Mouse (Mus musculus): ENCODE measurements around the gene Galnt17.

Gene Galnt17

DNA sequence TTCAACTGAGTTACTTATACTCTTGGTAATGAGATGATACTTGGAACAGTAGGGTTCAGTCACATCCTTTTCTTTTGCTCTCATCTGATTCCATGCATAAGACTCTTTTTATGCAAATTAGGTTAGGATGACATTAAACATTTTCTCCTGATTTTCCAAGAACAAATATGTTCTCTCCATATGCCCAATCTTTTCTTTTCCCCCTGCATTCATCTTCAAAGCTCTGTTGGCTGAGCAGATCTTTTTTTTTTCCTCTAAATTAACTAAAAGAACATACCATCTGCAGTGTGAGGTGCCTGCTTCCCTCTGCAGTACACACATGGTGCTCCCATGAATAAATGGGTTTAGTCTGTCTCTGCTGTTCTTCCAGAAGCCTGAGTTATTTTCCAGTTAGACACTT is 173.5 kb downstream of the Galnt17 start:
- peak in 1 of 2 experiments; percentile 49 for DNase-seq (ENCODE audit: low spot score in 2 of 2)

GRCm38 (mm10) chr5:131120296-131120840 is 187.9 kb downstream of the Galnt17 start:
- no peak for DNase-seq (ENCODE audit: low spot score in 2 of 2)

GRCm38 (mm10) chr5:131119896-131120295 is 188.4 kb downstream of the Galnt17 start:
- DNase-seq (ENCODE audit: low spot score in 2 of 2): no peak

DNA sequence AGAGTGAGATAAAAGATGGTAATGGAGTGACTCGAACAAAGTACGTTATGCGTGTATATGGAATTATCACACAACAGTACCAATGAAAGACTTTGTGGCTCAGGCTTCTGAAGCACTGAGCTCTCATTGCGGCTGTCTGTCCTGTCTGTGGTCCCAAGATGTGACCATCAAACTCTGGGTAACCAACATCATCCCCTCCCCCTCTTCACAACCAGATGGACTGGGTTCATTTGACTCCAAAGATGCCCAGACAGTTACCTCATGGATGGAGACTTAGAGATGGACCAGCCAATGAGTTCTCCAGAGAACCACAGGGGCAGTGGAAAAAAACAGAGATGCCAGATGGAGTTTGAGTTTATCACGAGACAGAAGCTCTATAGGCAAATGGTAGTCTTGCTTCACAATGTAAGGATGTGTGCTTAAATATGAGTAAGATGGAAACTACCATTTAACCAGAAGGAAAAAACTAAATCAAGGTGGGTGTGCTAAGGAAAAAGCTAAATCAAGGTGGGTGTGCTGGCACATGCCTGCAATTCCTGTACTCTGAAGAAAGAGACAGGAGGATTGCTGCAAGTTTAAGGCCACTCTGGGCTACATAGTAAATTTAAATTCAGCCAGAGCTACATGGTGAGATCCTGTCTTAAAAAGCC is 190.8 kb downstream of the Galnt17 start:
- DNase-seq (ENCODE audit: low spot score in 2 of 2): peak in 1 of 2 experiments; percentile 37

DNA sequence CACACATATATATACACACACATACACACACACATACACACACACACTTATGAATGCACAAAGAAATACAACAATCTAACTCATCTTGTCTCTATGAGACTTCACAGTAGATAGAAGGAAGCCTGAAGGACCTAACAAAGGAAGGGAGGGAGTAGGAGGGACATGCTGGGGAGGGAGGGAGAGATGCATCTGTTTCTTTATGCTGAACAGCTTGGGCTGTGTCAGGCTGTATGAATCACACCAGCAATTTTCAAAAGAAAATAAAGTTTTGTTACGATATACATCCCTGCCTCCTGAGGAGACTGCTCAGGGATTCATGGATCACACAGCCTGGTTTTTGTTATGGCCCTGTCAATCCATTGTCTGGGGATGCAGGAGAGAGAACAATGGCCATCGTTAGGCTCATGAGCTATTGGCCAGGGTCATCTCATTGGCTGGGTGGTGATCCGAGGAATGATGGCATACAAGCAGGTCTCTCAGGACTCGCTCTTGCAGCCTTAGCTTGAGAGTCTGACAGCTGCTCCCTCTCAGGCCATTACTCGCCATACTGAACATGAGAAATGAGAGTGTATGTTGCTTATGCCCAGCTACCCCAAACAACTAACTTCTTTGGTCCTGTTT is 194.3 kb downstream of the Galnt17 start:
- DNase-seq (ENCODE audit: low spot score in 2 of 2): peak; percentile 15 to 55

GRCm38 (mm10) chr5:131107188-131107587 is 201.1 kb downstream of the Galnt17 start:
- DNase-seq (ENCODE audit: low spot score in 2 of 2): no peak

- no peak for DNase-seq (ENCODE audit: low spot score in 2 of 2)
Observed at GRCm38 (mm10) chr5:131096824-131097223, 211.5 kb downstream of the Galnt17 start.

DNA sequence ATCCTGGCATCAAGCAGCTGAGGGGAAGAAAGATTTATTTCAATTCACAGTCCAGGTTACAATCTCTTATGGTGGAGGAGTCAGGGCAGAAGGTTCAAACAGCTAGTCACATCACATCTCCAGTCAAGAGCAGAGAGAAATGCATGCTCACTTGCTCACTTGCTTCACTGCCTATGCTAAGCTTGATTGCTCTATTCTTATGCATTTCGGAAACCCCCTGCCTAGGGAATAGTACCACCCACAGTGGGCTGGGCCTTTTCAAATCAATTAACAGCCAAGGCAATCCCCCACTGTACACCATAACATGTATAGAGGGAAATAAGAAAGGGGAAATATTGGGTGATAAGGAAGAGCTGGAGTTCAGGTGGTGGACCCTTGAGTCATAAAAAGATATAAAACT is 212.7 kb downstream of the Galnt17 start:
- no peak for DNase-seq (ENCODE audit: low spot score in 2 of 2)

DNA sequence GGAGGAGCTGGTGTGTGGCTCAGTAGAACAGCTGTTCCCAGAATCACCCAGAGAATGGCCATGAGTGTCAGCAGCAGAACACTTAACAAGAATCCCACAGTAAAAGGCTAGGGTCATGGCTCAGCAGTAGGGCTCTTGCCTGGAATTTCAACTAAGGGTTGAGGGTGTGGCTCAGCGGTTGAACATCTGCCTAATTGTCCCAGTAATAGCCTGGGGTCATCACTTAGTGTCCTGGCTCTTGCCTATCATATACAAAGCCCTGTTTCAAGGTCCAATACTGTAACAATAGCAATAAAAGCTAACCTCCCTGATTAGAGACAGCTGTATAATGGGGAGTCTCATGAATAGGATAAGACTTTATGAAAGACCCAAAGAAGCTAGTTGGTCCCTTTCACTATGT is 213.5 kb downstream of the Galnt17 start:
- DNase-seq (ENCODE audit: low spot score in 2 of 2): no peak

GRCm38 (mm10) chr5:131094138-131094537 is 214.2 kb downstream of the Galnt17 start:
- no peak for DNase-seq (ENCODE audit: low spot score in 2 of 2)

GRCm38 (mm10) chr5:131089876-131090275 is 218.4 kb downstream of the Galnt17 start:
- DNase-seq (ENCODE audit: low spot score in 2 of 2): peak; percentile 58 to 60

DNA sequence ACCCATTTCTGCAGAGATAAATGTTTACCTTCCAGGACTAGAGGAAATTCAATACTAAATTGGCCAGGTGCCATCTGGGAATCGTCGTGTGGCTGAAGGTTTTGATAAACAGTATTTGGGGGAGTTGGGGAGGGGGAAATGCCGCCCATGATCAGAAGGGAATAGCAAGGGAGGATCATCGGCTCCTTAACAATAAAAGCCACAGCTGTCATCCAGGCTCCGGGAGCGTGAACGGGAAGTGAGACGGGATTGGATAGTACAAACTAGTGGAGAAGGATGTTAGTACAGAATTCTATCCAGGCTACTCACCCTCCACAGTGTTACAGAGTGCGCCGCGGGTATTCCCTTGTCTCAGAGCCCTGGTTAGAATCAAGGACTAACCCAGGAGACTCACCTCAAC is 219.4 kb downstream of the Galnt17 start:
- DNase-seq (ENCODE audit: low spot score in 2 of 2): no peak

DNA sequence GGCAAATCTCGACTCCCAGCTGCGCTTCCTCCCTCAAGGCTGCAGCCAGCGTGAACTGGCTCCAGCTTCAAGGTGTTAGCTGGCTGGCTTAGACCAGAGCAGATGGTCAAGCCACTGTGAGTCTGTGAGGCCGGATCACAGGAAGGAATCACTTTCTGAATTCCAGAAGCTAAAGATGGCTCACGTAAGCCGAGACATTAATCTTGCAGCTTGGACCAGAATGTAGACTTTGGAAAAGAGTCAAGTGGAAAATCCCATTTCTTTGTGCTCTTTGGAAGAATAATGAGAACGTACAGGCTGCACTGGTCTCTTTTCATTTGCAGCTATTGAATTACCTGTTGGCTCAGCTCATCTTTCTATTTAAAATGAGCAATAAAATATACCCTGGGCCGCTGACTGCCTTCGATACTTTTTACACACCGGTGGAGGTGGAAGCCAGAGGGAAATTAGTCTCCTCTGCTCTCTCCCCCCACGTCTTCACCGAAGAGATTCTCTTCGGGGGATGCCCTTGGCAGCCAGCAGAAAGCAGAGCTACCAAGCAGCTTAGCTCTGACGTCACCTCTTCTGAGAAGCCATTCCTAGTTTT is 225.1 kb downstream of the Galnt17 start:
- peak; percentile 18 to 20 for DNase-seq (ENCODE audit: low spot score in 2 of 2)

GRCm38 (mm10) chr5:131077682-131078081 is 230.6 kb downstream of the Galnt17 start:
- DNase-seq (ENCODE audit: low spot score in 2 of 2): no peak

DNA sequence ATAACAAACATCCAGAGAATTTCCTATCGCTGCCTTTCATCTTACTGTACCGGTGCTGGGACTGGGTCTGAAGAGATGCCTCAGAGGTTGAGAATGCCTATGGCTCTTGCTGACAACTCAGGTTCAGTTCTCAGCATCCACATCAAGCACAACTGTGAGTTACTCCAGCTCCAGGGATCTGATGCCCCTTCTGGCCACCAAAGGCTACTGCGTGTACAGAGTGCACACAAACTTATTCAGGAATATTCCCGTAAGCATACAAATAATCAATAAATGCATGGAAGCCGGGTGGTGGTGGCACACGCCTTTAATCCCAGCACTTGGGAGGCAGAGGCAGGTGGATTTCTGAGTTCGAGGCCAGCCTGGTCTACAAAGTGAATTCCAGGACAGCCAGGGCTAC is 232.5 kb downstream of the Galnt17 start:
- DNase-seq (ENCODE audit: low spot score in 2 of 2): no peak

DNA sequence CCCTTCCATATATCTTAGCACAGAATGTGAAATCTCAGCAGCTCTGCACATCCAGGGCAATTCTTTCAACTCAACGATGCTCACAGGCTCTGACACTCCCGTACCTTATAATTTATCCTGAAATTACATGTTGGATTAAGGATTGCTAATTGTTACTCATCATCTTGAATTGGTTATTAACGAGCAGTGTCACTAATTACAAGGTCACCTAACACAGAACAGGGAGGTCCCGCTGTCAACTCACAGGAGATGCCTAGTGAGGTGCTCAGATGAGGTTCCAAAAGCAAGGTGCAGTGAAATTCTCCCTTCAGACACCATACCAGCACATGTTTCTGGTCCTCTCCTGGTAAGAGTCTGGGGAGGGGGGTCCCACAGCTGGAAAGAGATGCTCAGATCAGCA is 234.0 kb downstream of the Galnt17 start:
- no peak for DNase-seq (ENCODE audit: low spot score in 2 of 2)

DNA sequence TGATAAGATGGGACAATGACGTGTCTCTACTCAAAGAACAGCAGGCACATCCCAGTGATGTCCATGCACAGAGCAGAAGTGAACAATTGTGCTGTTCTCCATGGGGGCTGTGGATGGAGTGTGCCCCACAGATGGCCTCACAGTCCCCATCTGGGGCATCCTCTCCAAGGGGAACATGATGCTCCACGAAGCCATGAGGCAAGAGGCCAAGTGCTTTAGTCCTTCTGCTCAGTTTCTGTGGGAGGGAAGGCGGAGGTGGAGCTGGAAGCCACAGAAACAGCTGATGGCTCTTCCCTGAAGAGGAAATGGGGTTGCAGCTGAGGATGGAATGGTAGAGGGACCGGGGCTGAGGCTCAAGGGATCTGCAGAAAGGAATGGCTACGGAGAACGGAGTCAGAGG is 243.1 kb downstream of the Galnt17 start:
- peak; percentile 41 to 46 for DNase-seq (ENCODE audit: low spot score in 2 of 2)

GRCm38 (mm10) chr5:131048505-131048904 is 259.8 kb downstream of the Galnt17 start:
- DNase-seq (ENCODE audit: low spot score in 2 of 2): no peak

DNA sequence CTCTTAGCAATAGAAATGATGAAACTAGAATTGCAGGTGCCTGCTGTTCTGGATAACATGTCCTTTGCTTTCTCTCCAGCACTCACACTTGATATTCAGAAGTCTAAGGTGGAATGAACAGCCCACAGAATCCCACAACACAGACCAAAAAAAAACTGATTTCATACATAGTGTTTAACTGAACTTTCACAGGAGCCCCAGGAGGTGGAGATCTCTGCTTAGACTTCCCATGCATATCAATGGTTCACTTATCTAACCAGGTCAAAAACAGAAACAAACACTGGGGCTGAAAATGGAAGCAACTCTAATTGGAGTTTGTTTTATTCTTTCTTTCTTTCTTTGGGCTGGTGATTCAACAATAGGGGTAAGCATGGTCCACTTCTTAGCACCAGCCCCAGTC is 265.2 kb downstream of the Galnt17 start:
- no peak for DNase-seq (ENCODE audit: low spot score in 2 of 2)

DNA sequence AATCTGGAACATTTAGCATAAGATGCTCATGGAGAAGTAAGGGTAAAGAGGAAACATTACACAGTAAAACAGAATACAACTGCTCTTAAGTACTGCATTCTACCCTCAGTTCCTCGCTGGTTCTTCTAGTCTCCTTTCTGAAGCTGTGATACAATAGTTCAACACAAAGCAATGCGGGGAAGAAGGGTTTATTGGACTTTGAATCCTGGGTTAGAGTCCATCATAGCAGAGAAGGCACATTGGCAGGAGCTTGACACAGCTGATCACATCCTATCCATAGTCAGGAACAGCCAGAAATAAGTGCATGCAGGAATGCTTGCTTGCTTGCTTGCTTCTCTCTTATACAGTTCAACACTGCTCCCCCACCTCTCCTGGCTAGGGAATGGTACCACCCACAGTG is 267.9 kb downstream of the Galnt17 start:
- no peak for DNase-seq (ENCODE audit: low spot score in 2 of 2)

GRCm38 (mm10) chr5:131039611-131040313 is 268.5 kb downstream of the Galnt17 start:
- no peak for DNase-seq (ENCODE audit: low spot score in 2 of 2)

DNA sequence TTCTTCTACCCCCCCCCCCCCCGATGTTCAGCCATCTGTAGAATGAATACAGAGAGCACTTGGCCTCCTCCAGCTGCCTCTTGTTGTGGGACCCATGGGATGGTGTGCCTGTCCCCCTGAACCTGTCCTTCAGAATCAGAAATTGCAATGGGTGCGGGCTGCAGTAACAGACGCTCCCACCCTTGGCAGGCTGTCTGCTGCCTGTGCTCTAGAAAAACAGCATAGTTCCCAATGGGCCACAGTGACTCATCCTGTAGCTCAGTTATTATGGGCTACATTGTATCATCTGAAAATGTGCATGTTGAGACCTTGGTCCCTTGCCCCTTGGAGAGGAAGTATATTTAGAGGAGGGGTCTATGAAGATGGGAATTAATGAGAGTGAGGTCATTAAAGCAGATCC is 283.8 kb downstream of the Galnt17 start:
- peak; percentile 16 to 26 for DNase-seq (ENCODE audit: low spot score in 2 of 2)

Measured in frontal cortex, postnatal 36 days (tissue).